Comparison of ENCODE assay signal across 8 mouse cellular contexts in genomic region chr11:69045531-69046394, GRCm38 (mm10). TPM values are rescaled to one million over a fixed set of nuclear protein-coding genes. Genes with fewer than 3 reads are reported as not detected.
DNase-seq lines count a peak whose midpoint lies in the region; ATAC-seq lines count a peak whose summit lies in the region.

Gene Aurkb (plus strand): TSS chr11:69045647.

- 1% methylated on average over 53 of the region's 54 CpGs for WGBS in hindbrain, embryonic 12.5 days

- peaks cover 14% of the 10 kb centered on the region for H3K4me1 ChIP-seq in hindbrain, embryonic 12.5 days
- peaks cover 55% of the 10 kb centered on the region for H3K4me1 ChIP-seq in megakaryocyte, embryonic 14.5 days

- peak within 1 kb of the TSS; percentile 74 for H3K27ac ChIP-seq in hindbrain, embryonic 12.5 days

- no peaks in the 10 kb centered on the region for H3K27me3 ChIP-seq in hindbrain, embryonic 12.5 days
- H3K27me3 ChIP-seq in megakaryocyte, embryonic 14.5 days (replicated peaks) = no peaks in the 10 kb centered on the region

- H3K9ac ChIP-seq in hindbrain, embryonic 12.5 days = peak within 1 kb of the TSS; percentile 56

- ATAC-seq in frontal cortex, adult (ENCODE audit: low TSS enrichment) = peak; percentile 64; the same call in 1 of the 2 replicates
- ATAC-seq in hindbrain, embryonic 12.5 days (ENCODE audit: low FRiP score) = peak; percentile 80

- DNase-seq in WW6 (ENCODE audit: low read depth, low spot score) = peak; percentile 82
- peak; percentile 71 for DNase-seq in cerebellum, adult 9-11 months
- DNase-seq in left cerebral cortex, adult 8-10 months (ENCODE audit: low spot score in 2 of 2) = peak; percentile 50 to 61
- peak; percentile 90 to 92 for DNase-seq in right cerebral cortex, postnatal 10 days (ENCODE audit: low spot score in 2 of 2)
- DNase-seq in urinary bladder, postnatal 4 days (ENCODE audit: low spot score in 2 of 2) = peak; percentile 68 to 85

- H3K36me3 ChIP-seq in hindbrain, embryonic 12.5 days = peaks cover 18% of the 10 kb centered on the region; the same call in 1 of the 2 replicates
- H3K36me3 ChIP-seq in megakaryocyte, embryonic 14.5 days (replicated peaks; ENCODE audit: low read length) = peaks cover 34% of the 10 kb centered on the region

- peak within 1 kb of the TSS; percentile 70 for H3K4me3 ChIP-seq in hindbrain, embryonic 12.5 days
- H3K4me3 ChIP-seq in megakaryocyte, embryonic 14.5 days (replicated peaks) = peak within 1 kb of the TSS; percentile 100

- peak within 1 kb of the TSS; percentile 79 for H3K4me2 ChIP-seq in hindbrain, embryonic 12.5 days (replicated peaks)

- H3K9me3 ChIP-seq in hindbrain, embryonic 12.5 days (replicated peaks) = no peaks in the 10 kb centered on the region
- H3K9me3 ChIP-seq in megakaryocyte, embryonic 14.5 days = no peaks in the 10 kb centered on the region

RNA-seq across cellular contexts. Expression of gene Aurkb, which starts in this region (rescaled TPM):
- 95.5 and 100 TPM in 2 replicates for polyA plus RNA-seq in hindbrain, embryonic 12.5 days (2016; fragmentation: Nextera tagmentation; extraction: Ambion mirVana)
- total RNA-seq in left cerebral cortex, adult 8-10 months (2022) = under 1 TPM; 0.53 to 0.80 (median 0.62) TPM
- 41.3 and 65.2 TPM in 2 replicates for polyA plus RNA-seq in megakaryocyte, embryonic 14.5 days (2012; ENCODE audit: insufficient read depth, low replicate concordance)

Comparison
In these comparisons a context has a peak if more than half of its experiments do, and no peak if none do; other contexts are left out.
1. Peak in every context shown above with its lines: DNase-seq, ATAC-seq, H3K4me3 ChIP-seq and H3K27ac ChIP-seq.
2. Peak in DNase-seq in left cerebral cortex, adult 8-10 months; RNA of the gene not detected or under 1 TPM.